Mouse (Mus musculus): Measurements from ENCODE around the gene Irak2.
"Not testable (repeated sequence)": the region's sequence is repeated elsewhere in the genome, so short reads cannot be mapped to it uniquely, and the experiment has no call there.

Gene Irak2

GRCm38 (mm10) chr6:113669821-113670220 lies 31.6 kb downstream of the Irak2 start:
- DNase-seq, result peak; percentile 44 to 69

GRCm38 (mm10) chr6:113672029-113672428 lies 33.8 kb downstream of the Irak2 start:
- not testable (repeated sequence) for DNase-seq

- DNase-seq, result no peak
These were observed 34.7 kb downstream of the Irak2 start for GRCm38 (mm10) chr6:113672989-113673388.

GRCm38 (mm10) chr6:113675234-113675633 lies 37.0 kb downstream of the Irak2 start:
- no peak for DNase-seq

DNA sequence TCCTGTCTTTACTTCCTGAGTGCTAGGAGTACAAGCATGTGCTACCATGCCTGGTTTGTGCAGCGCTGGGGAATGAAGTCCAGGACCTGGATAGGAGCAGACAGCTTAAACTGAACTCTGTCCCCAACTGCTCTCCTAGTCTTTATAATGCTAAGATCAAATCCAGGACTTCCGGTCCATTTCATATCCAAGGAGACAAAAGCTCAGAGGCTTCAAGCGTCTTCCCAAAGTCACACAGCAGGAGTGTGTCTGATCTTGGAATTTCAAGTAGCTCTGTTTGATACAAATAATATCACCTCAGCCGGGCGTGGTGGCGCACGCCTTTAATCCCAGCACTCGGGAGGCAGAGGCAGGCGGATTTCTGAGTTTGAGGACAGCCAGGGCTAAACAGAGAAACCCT lies 37.7 kb downstream of the Irak2 start:
- DNase-seq, result no peak

DNA sequence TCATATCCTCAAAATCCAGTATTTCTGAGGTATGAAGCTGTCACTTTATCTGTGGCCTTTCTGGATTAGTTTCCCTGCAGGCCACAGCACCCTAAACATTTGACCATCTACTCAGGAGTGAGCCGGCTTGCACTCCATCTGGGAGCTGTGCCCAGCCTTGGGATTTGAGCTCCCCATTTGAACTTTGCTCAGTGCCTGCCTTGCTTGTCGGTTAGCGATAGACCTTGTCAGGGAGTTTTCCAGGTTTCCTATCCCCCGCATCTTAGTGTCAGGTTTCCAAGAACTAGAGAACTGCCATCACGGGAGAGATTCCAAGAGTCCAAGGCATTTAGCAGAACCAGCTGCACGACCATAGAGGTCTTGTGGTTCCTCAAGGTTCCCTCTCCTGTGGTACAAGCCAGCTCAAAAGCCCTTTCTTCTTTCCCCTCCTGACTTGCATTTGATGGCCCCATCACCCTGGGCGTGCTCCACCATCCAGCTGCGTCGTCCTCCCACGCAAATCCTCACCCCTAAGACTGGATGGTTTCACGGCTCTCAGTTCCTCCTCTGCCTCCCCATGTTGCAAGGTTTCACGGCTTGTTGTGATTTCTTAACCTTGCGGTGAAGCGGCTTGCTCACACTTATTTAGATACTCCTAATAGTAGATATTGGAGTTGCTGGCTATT lies 38.9 kb downstream of the Irak2 start:
- no peak for DNase-seq

DNA sequence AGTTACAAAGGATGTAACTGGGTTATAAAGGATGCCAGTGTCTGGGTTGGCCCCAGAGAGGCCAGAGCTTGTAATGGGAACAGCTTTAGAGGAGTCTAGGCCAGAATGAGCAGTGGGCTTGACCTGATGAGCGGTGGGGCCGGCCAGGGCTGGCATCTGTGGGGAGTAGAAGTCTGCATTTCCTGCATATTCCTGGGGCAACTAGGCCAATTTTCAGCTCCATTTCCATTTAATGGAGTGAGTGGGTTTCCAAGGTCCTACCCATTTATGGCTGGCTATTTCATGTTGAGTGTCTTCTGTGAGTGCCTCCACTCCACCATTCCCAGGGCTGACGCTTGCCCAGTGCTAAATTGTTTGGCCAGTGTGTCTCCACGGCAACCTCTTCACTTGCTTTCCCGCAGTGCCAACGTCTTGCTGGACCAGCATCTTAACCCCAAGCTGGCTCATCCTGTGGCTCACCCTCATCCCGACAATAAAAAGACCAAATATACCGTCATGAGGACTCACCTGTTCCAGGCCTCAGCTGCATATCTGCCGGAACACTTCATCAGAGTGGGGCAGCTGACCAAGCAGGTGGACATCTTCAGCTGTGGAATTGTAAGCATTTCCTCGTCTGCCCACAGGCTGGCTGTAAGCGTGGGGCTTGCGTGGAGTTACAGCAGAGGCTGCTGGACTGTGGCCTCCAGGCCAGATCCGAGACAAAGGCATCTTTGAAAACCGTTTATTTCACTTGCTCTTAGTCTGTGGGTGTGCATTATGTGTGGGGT lies 40.2 kb downstream of the Irak2 start:
- no peak for DNase-seq

DNA sequence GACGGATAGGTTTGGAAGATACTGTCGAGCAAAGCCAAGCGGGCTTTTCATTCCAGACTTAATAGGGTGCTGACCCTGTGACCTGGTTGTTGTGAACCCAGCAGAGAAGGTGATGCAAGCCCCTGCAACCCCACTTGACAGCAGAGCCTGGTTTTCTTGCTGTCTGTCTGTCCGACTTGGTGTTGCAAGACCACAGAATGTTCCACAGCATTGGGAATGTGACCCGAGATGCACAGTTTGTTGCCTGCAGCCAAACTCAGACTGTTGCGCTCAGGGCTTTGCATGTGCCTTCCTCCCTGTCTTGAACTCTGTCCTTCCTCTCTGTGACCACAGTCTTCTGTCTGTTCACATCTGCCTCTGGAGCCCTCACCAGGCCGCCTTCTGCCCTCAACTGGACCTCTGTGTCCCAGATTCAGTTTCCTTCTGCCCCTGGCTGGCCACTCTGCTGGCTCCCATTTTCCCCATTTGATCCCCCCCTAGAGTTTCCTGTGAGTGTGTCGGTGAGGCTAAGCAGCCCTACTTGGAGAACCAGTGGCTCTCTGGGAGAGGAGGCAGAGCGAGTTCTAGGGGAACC lies 41.8 kb downstream of the Irak2 start:
- DNase-seq, result no peak

GRCm38 (mm10) chr6:113681271-113681670 lies 43.0 kb downstream of the Irak2 start:
- peak; percentile 87 to 92 for DNase-seq

- DNase-seq, result no peak
These were observed 45.0 kb downstream of the Irak2 start for GRCm38 (mm10) chr6:113683081-113683825.

GRCm38 (mm10) chr6:113686551-113687125 lies 48.4 kb downstream of the Irak2 start:
- no peak for DNase-seq

GRCm38 (mm10) chr6:113690008-113690399 lies 51.7 kb downstream of the Irak2 start:
- no peak for DNase-seq

DNA sequence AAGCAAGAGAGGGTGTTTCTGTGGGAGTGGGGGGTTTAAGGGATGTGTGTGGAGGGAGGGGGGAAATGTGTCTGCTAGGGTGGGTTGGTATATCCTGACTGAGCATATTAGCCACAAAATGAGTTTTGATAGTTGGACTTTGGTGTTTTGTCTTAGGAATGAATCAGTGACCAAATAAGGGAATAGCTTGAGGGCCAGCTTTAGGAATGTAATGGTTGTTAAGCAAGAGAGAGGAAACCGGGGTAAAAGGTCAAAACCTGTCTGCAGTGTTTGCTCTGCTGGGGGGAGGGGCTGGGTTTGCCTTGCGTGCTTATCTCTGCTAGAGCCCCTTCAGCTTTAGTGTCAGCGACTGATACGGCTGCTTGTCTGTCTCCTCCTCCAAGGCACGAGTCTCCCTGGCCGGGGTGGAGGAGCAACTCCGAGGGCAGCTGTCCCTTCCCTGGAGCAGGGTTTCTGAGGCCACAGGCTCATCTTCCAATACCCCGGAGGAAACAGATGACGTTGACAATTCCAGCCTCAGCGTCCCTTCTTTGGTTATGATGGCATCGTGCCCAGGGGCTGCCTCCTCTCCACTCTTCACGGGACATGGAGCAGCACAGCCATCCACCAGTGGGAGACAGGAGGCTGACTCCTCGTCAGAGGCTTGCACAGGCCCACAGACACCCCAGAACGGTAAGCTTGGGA lies 52.3 kb downstream of the Irak2 start:
- peak in 1 of 2 experiments; percentile 34 for DNase-seq

GRCm38 (mm10) chr6:113691084-113691462 lies 52.8 kb downstream of the Irak2 start:
- no peak for DNase-seq

GRCm38 (mm10) chr6:113692661-113693133 lies 54.4 kb downstream of the Irak2 start:
- DNase-seq, result no peak

DNA sequence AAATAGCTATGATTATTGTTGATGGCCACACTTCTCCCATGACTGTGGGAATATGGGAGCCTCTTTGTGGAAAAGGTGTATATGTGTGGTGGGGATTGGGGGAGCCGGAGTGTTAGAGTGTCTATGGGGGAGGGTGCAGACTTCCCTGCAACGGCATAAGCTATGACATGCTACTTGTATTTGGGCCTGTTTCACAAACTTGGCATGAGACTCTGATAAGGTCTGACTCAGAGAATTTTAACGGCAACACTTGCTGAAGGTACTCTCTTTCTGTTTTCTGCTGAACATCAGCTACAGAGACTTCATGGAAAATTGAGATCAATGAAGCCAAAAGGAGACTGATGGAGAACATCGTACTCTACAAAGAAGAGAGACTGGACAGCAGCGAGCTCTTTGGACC lies 55.1 kb downstream of the Irak2 start:
- DNase-seq, result no peak

DNA sequence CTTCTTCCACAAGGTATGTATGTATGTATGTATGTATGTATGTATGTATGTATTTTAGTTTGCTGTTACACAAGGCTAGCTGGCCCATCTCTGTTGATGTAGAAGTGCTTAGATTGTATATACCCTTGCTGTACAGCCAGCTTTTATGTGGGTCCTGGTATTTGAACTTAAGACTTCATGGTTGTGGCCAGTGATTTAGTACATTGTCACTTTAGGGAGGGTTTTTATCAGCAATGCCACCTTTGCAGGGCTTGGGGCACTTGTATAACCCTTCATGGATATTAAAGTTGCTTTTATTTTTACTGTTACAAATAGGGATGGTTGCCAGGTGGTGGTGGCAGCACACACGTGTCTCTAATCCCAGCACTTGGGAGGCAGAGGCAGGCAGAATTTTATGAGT lies 56.9 kb downstream of the Irak2 start:
- no peak for DNase-seq

DNA sequence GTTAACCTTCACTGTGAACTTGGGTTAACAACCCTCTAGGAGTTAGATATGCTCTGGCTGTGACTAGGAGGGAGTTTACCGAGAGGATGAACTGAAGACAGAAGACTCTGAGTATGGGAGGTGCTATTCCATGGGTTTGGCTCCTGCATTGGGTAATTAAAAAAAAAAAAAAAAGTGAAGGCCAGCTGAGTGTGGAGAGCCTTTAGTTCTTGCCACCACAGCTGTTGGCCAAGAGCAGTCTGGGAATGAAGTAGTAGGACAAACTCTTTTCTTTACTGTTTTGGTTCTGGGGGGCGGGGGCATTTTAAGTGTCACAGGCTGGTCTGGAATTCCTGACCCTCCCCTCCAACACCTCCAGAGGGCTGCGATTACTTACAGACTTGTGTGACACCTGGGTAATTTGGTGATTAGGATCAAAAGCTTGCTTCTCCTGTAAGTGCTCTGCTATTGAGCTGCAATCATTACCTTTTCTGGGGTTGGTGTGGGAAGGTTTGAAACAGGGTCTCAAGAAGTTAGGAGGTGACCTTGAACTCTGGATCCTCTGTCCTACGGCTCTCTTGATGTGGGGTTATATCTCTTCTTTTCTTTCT lies 57.6 kb downstream of the Irak2 start:
- DNase-seq, result peak in 1 of 2 experiments; percentile 11

GRCm38 (mm10) chr6:113696582-113697221 lies 58.4 kb downstream of the Irak2 start, which contains the start of gene Tatdn2:
Tatdn2 (plus strand) TSS chr6:113697050.
- DNase-seq, result peak; percentile 94 to 98

DNA sequence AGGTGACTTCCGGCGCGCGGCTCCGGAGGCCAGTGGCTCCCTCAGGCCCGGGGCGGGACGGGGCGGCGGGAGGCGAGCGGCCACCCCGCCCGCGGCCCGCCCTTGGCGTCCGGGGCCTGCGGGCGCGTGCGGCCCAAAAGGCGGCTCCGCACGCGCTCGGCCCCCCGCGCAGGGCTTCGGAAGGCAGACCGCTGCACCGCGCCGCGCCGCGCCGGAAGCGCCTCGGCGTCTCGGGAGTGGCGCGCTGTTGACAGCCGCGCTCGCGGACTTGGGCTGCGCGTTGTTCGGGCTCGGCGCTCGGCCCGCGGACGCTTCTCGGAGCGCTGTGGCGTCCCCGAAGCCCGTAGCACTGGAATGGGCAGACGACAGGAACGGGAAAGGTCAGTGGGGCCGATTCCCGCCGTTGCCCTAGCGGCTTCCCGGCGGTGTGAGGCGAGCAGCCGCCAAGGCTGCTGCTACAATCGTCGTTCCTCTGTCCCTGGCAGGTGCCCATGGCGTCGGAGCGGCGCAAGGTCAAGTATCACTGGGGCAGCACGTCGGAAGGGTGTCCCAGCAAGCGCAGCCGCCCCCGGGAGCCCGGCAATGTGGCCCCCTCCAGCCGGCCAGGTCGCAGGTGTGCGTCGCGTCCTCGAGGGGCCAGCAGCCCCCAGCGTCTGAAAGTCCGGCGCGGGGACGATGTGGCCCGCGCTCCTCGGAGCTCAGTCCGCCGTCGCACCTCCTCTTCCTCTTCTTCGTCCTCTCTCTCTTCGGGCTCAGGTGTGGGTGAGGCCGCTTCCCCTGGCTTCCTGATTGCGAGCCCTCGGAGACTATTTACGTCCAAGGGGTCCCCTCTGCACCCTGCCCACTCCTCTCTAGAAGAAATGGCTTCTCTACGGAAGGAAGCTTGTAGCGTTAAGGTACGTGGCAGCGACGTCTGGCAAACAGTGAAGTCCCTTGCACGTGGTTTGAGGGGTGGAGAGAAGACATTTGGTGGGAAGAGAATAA lies 59.2 kb downstream of the Irak2 start:
- DNase-seq, result peak; percentile 28 to 58
